8 mouse cellular contexts compared by ENCODE assay signal in the genomic region with DNA sequence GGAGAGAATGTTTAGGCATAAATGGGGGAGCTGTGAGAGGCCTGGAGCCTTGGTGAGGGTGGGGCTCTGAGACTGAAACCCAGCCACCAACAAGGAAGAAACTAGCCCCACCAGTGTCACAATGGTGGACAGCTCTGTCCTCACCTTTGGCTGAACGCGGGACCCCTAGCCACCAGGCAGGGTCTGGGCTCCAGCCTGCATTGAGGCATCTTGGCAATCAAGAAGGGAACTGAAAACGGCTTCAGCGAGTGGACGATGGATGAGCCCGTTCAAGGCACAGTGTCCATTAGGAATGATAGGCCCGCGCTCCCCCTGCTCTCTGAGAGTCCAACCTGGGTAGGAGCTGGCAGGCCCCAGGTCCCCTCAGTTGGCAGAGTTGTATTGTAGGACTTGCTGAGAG. TPM values are rescaled to one million over a fixed set of nuclear protein-coding genes. Genes with fewer than 3 reads are reported as not detected.
A peak's percentile ranks its signal among the peaks of the same experiment; 100 is the strongest.
DNase-seq lines count a peak whose midpoint lies in the region; ATAC-seq and TF ChIP-seq lines count a peak whose summit lies in the region.
"Not testable (repeated sequence)": the region's sequence is repeated elsewhere in the genome, so short reads cannot be mapped to it uniquely, and the experiment has no call there.

No protein-coding gene starts in this region.

- not testable (repeated sequence) for TF ChIP-seq RAD21 in CH12.LX (IDR thresholded peaks at IDR 0.05; ENCODE audit: low read depth, low read length)

- H3K27me3 ChIP-seq in CH12.LX (replicated peaks); liver, embryonic 11.5 days (replicated peaks; ENCODE audit: control insufficient read depth, insufficient read depth, low read length): not testable (repeated sequence)
- H3K27me3 ChIP-seq in heart, embryonic 15.5 days: peaks cover 16% of the 10 kb centered on the region

- in situ Hi-C loops in CH12.LX (cut with MboI; ENCODE audit: low pct_ligation_motif_present, low pct_unique_long_range_greater_than_20kb, low sequenced_read_pairs): loop anchor here (10.0 to 25.0 kb wide), 3 partner anchors 211 to 662 kb away; no protein-coding TSS in a partner anchor

- H3K36me3 ChIP-seq in CH12.LX (replicated peaks in 1 of 2; ENCODE audit: control insufficient read depth in 1 of 2, insufficient read depth in 1 of 2, low read length in 1 of 2); heart, embryonic 15.5 days; liver, embryonic 11.5 days (ENCODE audit: control insufficient read depth, insufficient read depth, low read length): not testable (repeated sequence)

- H3K9ac ChIP-seq in CH12.LX (ENCODE audit: insufficient read depth, low read depth); heart, embryonic 15.5 days; liver, embryonic 11.5 days (ENCODE audit: low read depth, low read length): not testable (repeated sequence)

- not testable (repeated sequence) for H3K9me3 ChIP-seq in CH12.LX (replicated peaks; ENCODE audit: low read length); heart, embryonic 15.5 days (replicated peaks); liver, embryonic 11.5 days (ENCODE audit: control insufficient read depth, low read length)

- peaks cover 21% of the 10 kb centered on the region for H3K79me2 ChIP-seq in CH12.LX (replicated peaks; ENCODE audit: control insufficient read depth, extremely low read depth, insufficient read depth, poor library complexity, severe bottlenecking)

- peak overlapping the region; percentile 26; the same call in 1 of the 2 replicates for H3K4me2 ChIP-seq in CH12.LX (ENCODE audit: insufficient read depth, low read depth, poor library complexity, severe bottlenecking)
- 0 out of 2 replicates have a peak overlapping the region, but pooled peaks have one; percentile 6 for H3K4me2 ChIP-seq in heart, embryonic 15.5 days
- H3K4me2 ChIP-seq in liver, embryonic 11.5 days: peak overlapping the region; percentile 23; the same call in 1 of the 2 replicates

- dilution Hi-C loops in CH12.LX (cut with MboI; ENCODE audit: extremely low pct_ligation_motif_present, extremely low pct_unique_long_range_greater_than_20kb, low sequenced_read_pairs): loop anchor here (25.0 kb wide), 1 partner anchor 437 kb away; no protein-coding TSS in a partner anchor

- TF ChIP-seq CTCF in CH12.LX (conservative IDR thresholded peaks at IDR 0.05 in 1 of 2, IDR thresholded peaks at IDR 0.05 in 1 of 2; ENCODE audit: low read depth in 2 of 2, low read length in 2 of 2); lung, adult 2 months (IDR thresholded peaks at IDR 0.05; ENCODE audit: insufficient read depth, low read length): not testable (repeated sequence)

- peaks cover 0 to 17% of the 10 kb centered on the region in 2 experiments; a peak in 3 of 4 replicates for H3K4me1 ChIP-seq in CH12.LX (ENCODE audit: control insufficient read depth in 1 of 2, insufficient read depth in 2 of 2)
- H3K4me1 ChIP-seq in heart, embryonic 15.5 days (replicated peaks): peaks cover 12% of the 10 kb centered on the region
- peaks cover 13% of the 10 kb centered on the region for H3K4me1 ChIP-seq in liver, embryonic 11.5 days (replicated peaks; ENCODE audit: control insufficient read depth, insufficient read depth, low read length)
- H3K4me1 ChIP-seq in lung, adult 2 months (ENCODE audit: control insufficient read depth, insufficient read depth, low read length): not testable (repeated sequence)

- WGBS in heart, embryonic 15.5 days: 49% methylated on average over 8 of the region's 8 CpGs
- WGBS in liver, embryonic 11.5 days: 48% methylated on average over 8 of the region's 8 CpGs
- 59% methylated on average over 8 of the region's 8 CpGs for WGBS in lung, adult 2 months

- H3K4me3 ChIP-seq in CH12.LX (replicated peaks in 1 of 3; ENCODE audit: low read depth in 2 of 3, low read length in 2 of 3, poor library complexity in 1 of 3): peak overlapping the region in 1 of 3 experiments; percentile 25
- not testable (repeated sequence) for H3K4me3 ChIP-seq in heart, embryonic 15.5 days; liver, embryonic 11.5 days (ENCODE audit: low read depth, low read length); lung, adult 2 months (replicated peaks; ENCODE audit: extremely low read depth, low read depth, low read length)

- TF ChIP-seq EP300 in CH12.LX (IDR thresholded peaks at IDR 0.05; ENCODE audit: low read length): not testable (repeated sequence)

- TF ChIP-seq POLR2A in CH12.LX (IDR thresholded peaks at IDR 0.05; ENCODE audit: low read depth, low read length); lung, adult 2 months (IDR thresholded peaks at IDR 0.05; ENCODE audit: borderline replicate concordance, extremely low read depth, low read depth, low read length): not testable (repeated sequence)

- not testable (repeated sequence) for H3K27ac ChIP-seq in CH12.LX (ENCODE audit: insufficient read depth, low read depth); heart, embryonic 15.5 days; liver, embryonic 11.5 days (ENCODE audit: low read depth, low read length)

- DNase-seq in CH12.LX (ENCODE audit: extremely low read depth); liver, embryonic 11.5 days (ENCODE audit: low spot score): not testable (repeated sequence)
- peak; percentile 44 for DNase-seq in cerebellum, adult 11-12 months
- peak; percentile 35 for DNase-seq in cerebellum, adult 9-11 months
- DNase-seq in lung, adult 2 months: peak; percentile 28

- ATAC-seq in granulocyte monocyte progenitor cell, adult 5-6 weeks (replicated peaks; ENCODE audit: poor library complexity, severe bottlenecking): 0 out of 2 replicates have a peak, but pooled peaks have one; percentile 14
- ATAC-seq in heart, embryonic 15.5 days (replicated peaks; ENCODE audit: insufficient number of reproducible peaks, insufficient read depth, low FRiP score, low read depth); liver, embryonic 11.5 days (replicated peaks; ENCODE audit: low FRiP score): not testable (repeated sequence)
- peak; percentile 33; the same call in 1 of the 2 replicates for ATAC-seq in megakaryocyte, adult 5-6 weeks (ENCODE audit: poor library complexity, severe bottlenecking)

RNA-seq across cellular contexts. Expression of gene Tarbp1, which starts 0.9 kb away (rescaled TPM):
- 10.4 and 11.5 TPM in 2 replicates for total RNA-seq in CH12.LX (2012; rRNA removed)
- total RNA-seq in CH12.LX (2014; rRNA removed): 10.2 and 10.3 TPM in 2 replicates
- polyA plus RNA-seq in CH12.LX (2012; ENCODE audit: insufficient read length, low read depth): 9.7 and 10.7 TPM in 2 replicates
- total RNA-seq in granulocyte monocyte progenitor cell, adult 5-6 weeks (2014; fragmentation: Nextera tagmentation): 10.7 and 13.4 TPM in 2 replicates
- 9.3 and 10.5 TPM in 2 replicates for total RNA-seq in granulocyte monocyte progenitor cell, adult 5-6 weeks (2017)
- polyA plus RNA-seq in heart, embryonic 15.5 days (2015; fragmentation: Nextera tagmentation; extraction: Ambion mirVana): 1.0 and 1.9 TPM in 2 replicates
- 4.7 and 4.9 TPM in 2 replicates for polyA plus RNA-seq in liver, embryonic 11.5 days (2014; fragmentation: Nextera tagmentation; extraction: Ambion mirVana)
- polyA plus RNA-seq in lung, adult 2 months (2012; rRNA removed): 4.4 TPM in 2 replicates
- 3.2 TPM in 2 replicates for total RNA-seq in megakaryocyte, adult 5-6 weeks (2015)
- total RNA-seq in megakaryocyte, adult 5-6 weeks (2017): 2.3 TPM in 2 replicates

RNA-seq across cellular contexts. Expression of gene Coa6, which starts 53.4 kb away (rescaled TPM):
- 29.1 and 29.8 TPM in 2 replicates for total RNA-seq in CH12.LX (2012; rRNA removed)
- total RNA-seq in CH12.LX (2014; rRNA removed): 30.3 and 36.5 TPM in 2 replicates
- polyA plus RNA-seq in CH12.LX (2012; ENCODE audit: insufficient read length, low read depth): 26.1 and 26.6 TPM in 2 replicates
- 11.3 and 26.6 TPM in 2 replicates for total RNA-seq in granulocyte monocyte progenitor cell, adult 5-6 weeks (2014; fragmentation: Nextera tagmentation)
- total RNA-seq in granulocyte monocyte progenitor cell, adult 5-6 weeks (2017): 49.5 and 52.8 TPM in 2 replicates
- polyA plus RNA-seq in heart, embryonic 15.5 days (2015; fragmentation: Nextera tagmentation; extraction: Ambion mirVana): 43.2 and 56.2 TPM in 2 replicates
- 57.4 and 57.9 TPM in 2 replicates for polyA plus RNA-seq in liver, embryonic 11.5 days (2014; fragmentation: Nextera tagmentation; extraction: Ambion mirVana)
- polyA plus RNA-seq in lung, adult 2 months (2012; rRNA removed): 31.2 and 48.4 TPM in 2 replicates
- total RNA-seq in megakaryocyte, adult 5-6 weeks (2015): 24.4 and 36.5 TPM in 2 replicates
- total RNA-seq in megakaryocyte, adult 5-6 weeks (2017): 25.7 and 30.1 TPM in 2 replicates
